Mouse (Mus musculus): ENCODE measurements around the gene Mst1. TPM values are rescaled to one million over a fixed set of nuclear protein-coding genes. Genes with fewer than 3 reads are reported as not detected.

Gene Mst1
- polyA plus RNA-seq, 1 experiment from 2014 or later = 0.31 TPM

DNA sequence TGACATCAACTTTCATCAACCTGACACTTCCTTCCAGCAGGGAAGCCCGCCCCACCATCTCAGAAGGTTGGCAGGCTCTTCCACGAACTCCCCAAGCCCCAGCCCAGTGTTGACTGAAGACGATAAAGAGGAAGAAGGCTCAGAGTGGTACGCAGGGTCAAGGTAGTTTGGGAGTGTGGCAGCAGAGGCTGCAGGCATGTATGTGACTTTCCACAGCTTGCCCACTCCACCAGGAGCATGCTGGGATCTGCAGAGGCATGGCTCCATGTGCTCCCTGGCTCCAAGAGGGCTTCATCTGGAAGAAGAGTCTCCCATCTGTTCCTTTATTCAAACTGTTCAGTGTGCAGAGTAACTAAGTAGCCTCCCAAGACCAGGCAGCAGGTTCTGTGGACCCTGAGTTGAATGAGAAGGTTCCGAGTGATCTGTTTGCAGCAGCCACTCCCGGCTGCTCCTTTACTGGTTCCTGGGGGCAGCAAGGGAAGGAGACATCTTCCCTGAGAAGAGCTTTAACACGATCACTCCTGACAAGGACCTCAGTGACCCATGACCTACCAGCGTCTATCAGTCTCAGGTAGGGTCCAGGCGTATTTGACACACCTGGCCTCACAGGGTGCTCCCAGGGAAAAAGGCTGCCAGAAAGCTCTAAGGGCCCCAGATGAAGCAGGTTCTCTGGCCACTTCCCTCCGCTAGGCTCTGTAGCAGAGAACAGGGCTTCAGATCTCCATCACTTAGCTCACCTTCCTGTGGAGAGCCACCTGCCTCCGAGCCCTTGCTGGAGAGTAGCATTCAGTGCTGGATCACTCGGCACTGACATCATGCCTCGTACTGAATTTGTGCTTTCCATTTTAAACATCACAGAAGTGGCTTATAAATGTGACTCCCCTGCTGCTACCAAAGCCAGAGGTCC is 49.1 kb downstream of the Mst1 start:
- 82% methylated on average over 13 of the region's 13 CpGs for WGBS
- Histone ChIP-seq H3K9ac (replicated peaks; ENCODE audit: low read length) (no peak overlapping the region), H3K36me3 (replicated peaks; ENCODE audit: control insufficient read depth, insufficient read depth, low read depth, low read length) (no peaks in the 10 kb centered on the region), H3K9me3 (replicated peaks; ENCODE audit: control insufficient read depth, low read length) (no peaks in the 10 kb centered on the region), H3K27ac (replicated peaks; ENCODE audit: low read depth, low read length) (no peak overlapping the region), H3K27me3 (ENCODE audit: control insufficient read depth, insufficient read depth, low read length) (no peaks in the 10 kb centered on the region), H3K4me1 (ENCODE audit: control insufficient read depth, insufficient read depth, low read length) (no peaks in the 10 kb centered on the region), H3K4me2 (ENCODE audit: low read depth, low read length) (no peak overlapping the region), H3K4me3 (ENCODE audit: low read depth, low read length) (no peak overlapping the region)
- DNase-seq (ENCODE audit: low spot score) = no peak
- no peak for ATAC-seq (replicated peaks; ENCODE audit: insufficient number of reproducible peaks, low FRiP score, low TSS enrichment, low read depth)

DNA sequence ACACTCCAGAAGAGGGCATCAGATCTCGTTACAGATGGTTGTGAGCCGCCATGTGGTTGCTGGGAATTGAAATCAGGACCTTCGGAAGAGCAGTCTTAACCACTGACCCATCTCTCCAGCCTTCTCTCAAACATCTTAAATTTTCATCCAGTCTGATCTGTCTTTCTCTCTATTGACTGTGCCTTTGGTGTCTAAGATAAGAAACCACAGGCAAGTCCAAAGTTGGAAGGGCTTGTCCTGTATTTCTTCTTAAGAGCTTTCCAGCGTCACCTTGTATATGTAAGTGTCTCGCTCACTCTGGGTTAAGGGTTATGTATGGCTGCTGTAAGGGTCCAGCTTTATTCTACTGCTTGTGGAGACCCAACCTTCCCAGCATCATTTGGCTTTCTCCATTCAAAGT is 51.3 kb downstream of the Mst1 start:
- H3K4me1 ChIP-seq (ENCODE audit: control insufficient read depth, insufficient read depth, low read length) = no peaks in the 10 kb centered on the region
- no peak overlapping the region for H3K4me3 ChIP-seq (ENCODE audit: low read depth, low read length)
- H3K27ac ChIP-seq (replicated peaks; ENCODE audit: low read depth, low read length) = no peak overlapping the region
- DNase-seq (ENCODE audit: low spot score) (no peak), ATAC-seq (replicated peaks; ENCODE audit: insufficient number of reproducible peaks, low FRiP score, low TSS enrichment, low read depth) (no peak)
- 86% methylated on average over 5 of the region's 5 CpGs for WGBS
- H3K36me3 ChIP-seq (replicated peaks; ENCODE audit: control insufficient read depth, insufficient read depth, low read depth, low read length) = no peaks in the 10 kb centered on the region
- no peak overlapping the region for H3K4me2 ChIP-seq (ENCODE audit: low read depth, low read length)
- no peaks in the 10 kb centered on the region for H3K9me3 ChIP-seq (replicated peaks; ENCODE audit: control insufficient read depth, low read length)
- no peaks in the 10 kb centered on the region for H3K27me3 ChIP-seq (ENCODE audit: control insufficient read depth, insufficient read depth, low read length)
- H3K9ac ChIP-seq (replicated peaks; ENCODE audit: low read length) = no peak overlapping the region

DNA sequence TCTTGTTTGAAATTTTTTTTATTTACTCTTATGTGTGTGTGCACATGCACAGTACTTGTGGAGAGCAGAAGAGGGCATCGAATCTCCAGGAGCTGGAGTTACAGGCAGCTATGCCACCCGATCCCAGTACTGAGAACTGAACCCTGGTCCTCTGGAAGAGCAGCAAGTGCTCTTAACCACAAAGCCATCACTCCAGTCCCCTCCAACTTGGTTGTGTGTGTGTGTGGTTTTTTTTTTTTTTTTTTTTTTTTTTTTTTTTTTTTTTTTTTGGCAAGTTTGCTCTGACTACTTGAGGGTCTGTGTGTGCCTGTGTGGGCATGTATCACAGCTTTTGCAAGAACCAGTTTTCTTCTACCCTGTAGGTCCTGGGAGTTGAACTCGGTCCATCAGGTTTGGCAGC is 52.1 kb downstream of the Mst1 start:
- ATAC-seq (replicated peaks; ENCODE audit: insufficient number of reproducible peaks, low FRiP score, low TSS enrichment, low read depth) (no peak), DNase-seq (ENCODE audit: low spot score) (no peak)
- Histone ChIP-seq H3K9ac (replicated peaks; ENCODE audit: low read length) (no peak overlapping the region), H3K27me3 (ENCODE audit: control insufficient read depth, insufficient read depth, low read length) (no peaks in the 10 kb centered on the region), H3K4me3 (ENCODE audit: low read depth, low read length) (no peak overlapping the region), H3K4me2 (ENCODE audit: low read depth, low read length) (no peak overlapping the region), H3K27ac (replicated peaks; ENCODE audit: low read depth, low read length) (no peak overlapping the region), H3K36me3 (replicated peaks; ENCODE audit: control insufficient read depth, insufficient read depth, low read depth, low read length) (no peaks in the 10 kb centered on the region), H3K4me1 (ENCODE audit: control insufficient read depth, insufficient read depth, low read length) (no peaks in the 10 kb centered on the region; the same call in 1 of the 2 replicates), H3K9me3 (replicated peaks; ENCODE audit: control insufficient read depth, low read length) (no peaks in the 10 kb centered on the region)
- WGBS = 94% methylated on average over 3 of the region's 3 CpGs

DNA sequence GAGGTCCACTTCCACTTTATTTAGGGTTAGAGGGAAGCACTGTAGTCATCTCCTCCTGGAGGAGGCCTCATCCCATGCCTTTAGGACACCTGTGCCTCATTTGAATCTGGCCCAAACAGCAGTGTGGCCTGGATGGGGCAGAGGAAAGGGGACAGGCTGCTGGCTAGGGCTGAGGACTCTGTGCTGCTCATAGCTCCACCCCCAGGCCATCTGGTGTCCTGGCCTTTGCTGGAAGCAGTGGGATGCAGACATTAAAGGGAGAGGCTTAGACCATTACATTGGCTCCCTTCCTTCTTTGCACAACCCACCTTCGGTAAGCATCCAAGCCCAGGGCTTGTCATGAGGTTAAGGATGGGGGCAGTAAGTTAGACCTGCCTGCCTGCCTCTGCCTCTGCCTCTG is 53.2 kb downstream of the Mst1 start:
- Histone ChIP-seq H3K36me3 (replicated peaks; ENCODE audit: control insufficient read depth, insufficient read depth, low read depth, low read length) (no peaks in the 10 kb centered on the region), H3K9ac (replicated peaks; ENCODE audit: low read length) (no peak overlapping the region), H3K27me3 (ENCODE audit: control insufficient read depth, insufficient read depth, low read length) (no peaks in the 10 kb centered on the region), H3K4me3 (ENCODE audit: low read depth, low read length) (no peak overlapping the region), H3K4me2 (ENCODE audit: low read depth, low read length) (no peak overlapping the region), H3K4me1 (ENCODE audit: control insufficient read depth, insufficient read depth, low read length) (no peaks in the 10 kb centered on the region; the same call in 1 of the 2 replicates), H3K9me3 (replicated peaks; ENCODE audit: control insufficient read depth, low read length) (no peaks in the 10 kb centered on the region), H3K27ac (replicated peaks; ENCODE audit: low read depth, low read length) (no peak overlapping the region)
- ATAC-seq (replicated peaks; ENCODE audit: insufficient number of reproducible peaks, low FRiP score, low TSS enrichment, low read depth) = no peak
- no peak for DNase-seq (ENCODE audit: low spot score)
- 63% methylated on average over 1 of the region's 1 CpGs for WGBS

Small RNAs within 50 kb of the gene (microRNA-seq; reads per million reads assigned to microRNA genes)
- not detected for gene Gm47303 (ENCODE audit: borderline number of aligned reads)
- not detected for gene Mir7088 (ENCODE audit: borderline number of aligned reads)

Other genes with a start within 250 kb of the Mst1 start
- 96.7 and 101 TPM in 2 replicates for gene Rbm6, start 207.2 kb upstream of the Mst1 start, polyA plus RNA-seq (2014; fragmentation: Nextera tagmentation; extraction: Ambion mirVana)
- gene Mon1a, start 192.3 kb upstream of the Mst1 start, polyA plus RNA-seq (2014; fragmentation: Nextera tagmentation; extraction: Ambion mirVana) = 11.5 and 12.5 TPM in 2 replicates
- 0.49 and 0.79 TPM in 2 replicates for gene Mst1r, start 173.6 kb upstream of the Mst1 start, polyA plus RNA-seq (2014; fragmentation: Nextera tagmentation; extraction: Ambion mirVana)
- gene Actl11, start 152.0 kb upstream of the Mst1 start, polyA plus RNA-seq (2014; fragmentation: Nextera tagmentation; extraction: Ambion mirVana) = not detected in 2 replicates
- gene Camkv, start 144.8 kb upstream of the Mst1 start, polyA plus RNA-seq (2014; fragmentation: Nextera tagmentation; extraction: Ambion mirVana) = 3.5 and 4.3 TPM in 2 replicates
- 34.2 and 34.8 TPM in 2 replicates for gene Traip, start 130.3 kb upstream of the Mst1 start, polyA plus RNA-seq (2014; fragmentation: Nextera tagmentation; extraction: Ambion mirVana)
- 12.2 and 13.2 TPM in 2 replicates for gene Uba7, start 104.9 kb upstream of the Mst1 start, polyA plus RNA-seq (2014; fragmentation: Nextera tagmentation; extraction: Ambion mirVana)
- 4.0 and 4.5 TPM in 2 replicates for gene Gm20661, start 97.4 kb upstream of the Mst1 start, polyA plus RNA-seq (2014; fragmentation: Nextera tagmentation; extraction: Ambion mirVana)
- 101 and 108 TPM in 2 replicates for gene Inka1, start 94.6 kb upstream of the Mst1 start, polyA plus RNA-seq (2014; fragmentation: Nextera tagmentation; extraction: Ambion mirVana)
- 7.6 and 10.2 TPM in 2 replicates for gene Cdhr4, start 87.9 kb upstream of the Mst1 start, polyA plus RNA-seq (2014; fragmentation: Nextera tagmentation; extraction: Ambion mirVana)
- gene Gm20662, start 84.1 kb upstream of the Mst1 start, polyA plus RNA-seq (2014; fragmentation: Nextera tagmentation; extraction: Ambion mirVana) = 0.14 and 0.59 TPM in 2 replicates
- 28.0 and 30.1 TPM in 2 replicates for gene Ip6k1, start 77.9 kb upstream of the Mst1 start, polyA plus RNA-seq (2014; fragmentation: Nextera tagmentation; extraction: Ambion mirVana)
- 19.2 and 19.9 TPM in 2 replicates for gene Gmppb, start 31.2 kb upstream of the Mst1 start, polyA plus RNA-seq (2014; fragmentation: Nextera tagmentation; extraction: Ambion mirVana)
- 1.4 and 1.5 TPM in 2 replicates for gene Amigo3, start 27.3 kb upstream of the Mst1 start, polyA plus RNA-seq (2014; fragmentation: Nextera tagmentation; extraction: Ambion mirVana)
- 22.0 and 23.5 TPM in 2 replicates for gene Rnf123, start 2.9 kb downstream of the Mst1 start, polyA plus RNA-seq (2014; fragmentation: Nextera tagmentation; extraction: Ambion mirVana)
- gene Apeh, start 14.2 kb downstream of the Mst1 start, polyA plus RNA-seq (2014; fragmentation: Nextera tagmentation; extraction: Ambion mirVana) = 45.3 and 47.2 TPM in 2 replicates
- 0.97 and 1.1 TPM in 2 replicates for gene Bsn, start 109.9 kb downstream of the Mst1 start, polyA plus RNA-seq (2014; fragmentation: Nextera tagmentation; extraction: Ambion mirVana)
- gene Dag1, start 183.5 kb downstream of the Mst1 start, polyA plus RNA-seq (2014; fragmentation: Nextera tagmentation; extraction: Ambion mirVana) = 44.5 and 49.8 TPM in 2 replicates
- 48.4 TPM in 2 replicates for gene Nicn1, start 210.0 kb downstream of the Mst1 start, polyA plus RNA-seq (2014; fragmentation: Nextera tagmentation; extraction: Ambion mirVana)
- gene Amt, start 216.4 kb downstream of the Mst1 start, polyA plus RNA-seq (2014; fragmentation: Nextera tagmentation; extraction: Ambion mirVana) = 14.6 and 16.4 TPM in 2 replicates
- gene Rhoa, start 225.7 kb downstream of the Mst1 start, polyA plus RNA-seq (2014; fragmentation: Nextera tagmentation; extraction: Ambion mirVana) = 282 and 303 TPM in 2 replicates
- gene Tcta, start 225.7 kb downstream of the Mst1 start, polyA plus RNA-seq (2014; fragmentation: Nextera tagmentation; extraction: Ambion mirVana) = 20.6 and 25.4 TPM in 2 replicates

Measured in embryonic facial prominence, embryonic 11.5 days (tissue).